Mouse (Mus musculus) heart, postnatal 0 days (tissue): ENCODE measurements around the gene Syne2. TPM values are rescaled to one million over a fixed set of nuclear protein-coding genes. Genes with fewer than 3 reads are reported as not detected.

ENCODE experiments used
- ATAC-seq: fragments of 200-750 bp; cut with Nextera tagmentation; 2 replicates; pipeline ENCODE4 v1.8.0; 2017; ENCODE audit warnings: low read depth, moderate number of reproducible peaks, moderate library complexity; ENCODE audit not compliant: insufficient read depth
- DNase-seq: peaks from one replicate; pipeline ENCODE4 v3.0.0-alpha.2; 2016; ENCODE audit warnings: low spot score
- H3K27ac ChIP-seq: fragments of 300-500 bp; sonication (generic); 2 replicates; pipeline ENCODE4 v1.5.1; 2014; ENCODE audit warnings: low read depth, mild to moderate bottlenecking
- H3K27me3 ChIP-seq: fragments of 300-500 bp; sonication (generic); 2 replicates; pipeline ENCODE4 v1.6.1; 2014; ENCODE audit warnings: low read length, mixed read lengths; ENCODE audit not compliant: control insufficient read depth, insufficient read depth
- H3K36me3 ChIP-seq: fragments of 300-500 bp; sonication (generic); replicated peaks from 2 replicates; pipeline ENCODE4 v1.6.1; 2014; ENCODE audit warnings: low read length, mixed read lengths; ENCODE audit not compliant: control insufficient read depth, insufficient read depth
- H3K4me1 ChIP-seq: fragments of 300-500 bp; sonication (generic); 2 replicates; pipeline ENCODE4 v1.6.1; 2014; ENCODE audit warnings: antibody characterized with exemption; ENCODE audit not compliant: control insufficient read depth, insufficient read depth
- H3K4me2 ChIP-seq: fragments of 300-500 bp; sonication (generic); 2 replicates; pipeline ENCODE4 v1.6.1; 2014; ENCODE audit warnings: low read depth, mild to moderate bottlenecking, low read length, moderate library complexity
- H3K4me3 ChIP-seq: fragments of 300-500 bp; sonication (generic); 2 replicates; pipeline ENCODE4 v1.5.1; 2014; ENCODE audit warnings: low read depth, low read length
- H3K9ac ChIP-seq: fragments of 300-500 bp; sonication (generic); replicated peaks from 2 replicates; pipeline ENCODE4 v1.6.1; 2014; ENCODE audit warnings: low read depth, low read length, mixed read lengths
- H3K9me3 ChIP-seq: fragments of 300-500 bp; sonication (generic); replicated peaks from 2 replicates; pipeline ENCODE4 v1.6.1; 2016; ENCODE audit warnings: low read length; ENCODE audit not compliant: control insufficient read depth
- CTCF ChIP-seq: IDR thresholded peaks from 2 replicates; pipeline ENCODE4 v1.5.1; 2016; ENCODE audit warnings: antibody characterized with exemption, control low read depth, low read depth
- EP300 ChIP-seq: IDR thresholded peaks from 2 replicates; pipeline ENCODE4 v1.6.1; 2016; ENCODE audit warnings: antibody characterized with exemption, low read depth
- WGBS: fragments of 180-500 bp; shearing (Covaris S2); extraction: QIAGEN DNeasy Blood & Tissue Kit; methylation state at CpG from one replicate; pipeline ENCODE4 v1.1.7; 2014; 5-methylcytosine and 5-hydroxymethylcytosine counted together
- polyA plus RNA-seq: library from polyadenylated mRNA; unstranded; fragments of >200 nt; fragmentation: Nextera tagmentation; extraction: Ambion mirVana; gene quantifications from 2 replicates; pipeline ENCODE4 v1.2.1, GENCODE M21; 2015
- total RNA-seq: library from RNA; depleted of rRNA; stranded (reverse); fragments of >200 nt; gene quantifications from 2 replicates; pipeline ENCODE4 v1.2.3, GENCODE M21; 2014; ENCODE audit warnings: low replicate concordance

Syne2 gene
- total and polyA plus RNA-seq, 2 experiments from 2014 or later, result 22.9 to 34.7 TPM

- Histone ChIP-seq H3K36me3 (no peaks in the 10 kb centered on the region), H3K4me2 (no peak overlapping the region), H3K27me3 (no peaks in the 10 kb centered on the region), H3K4me1 (peaks cover 8% of the 10 kb centered on the region; the same call in 1 of the 2 replicates), H3K4me3 (no peak overlapping the region), H3K27ac (no peak overlapping the region), H3K9ac (no peak overlapping the region), H3K9me3 (no peaks in the 10 kb centered on the region)
- 99% methylated on average over 2 of the region's 2 CpGs for WGBS
- DNase-seq (no peak), ATAC-seq (no peak)
- TF ChIP-seq CTCF, result no peak
- TF ChIP-seq EP300, result no peak
Observed at GRCm38 (mm10) chr12:75813766-75814165, 4.2 kb upstream of the Syne2 start.

- Histone ChIP-seq H3K4me3 (no peak overlapping the region), H3K9ac (no peak overlapping the region), H3K4me2 (no peak overlapping the region), H3K27ac (no peak overlapping the region), H3K27me3 (no peaks in the 10 kb centered on the region), H3K4me1 (peaks cover 11% of the 10 kb centered on the region; the same call in 1 of the 2 replicates), H3K9me3 (no peaks in the 10 kb centered on the region), H3K36me3 (no peaks in the 10 kb centered on the region)
- TF ChIP-seq EP300 (no peak), CTCF (no peak)
- WGBS, result 53% methylated on average over 6 of the region's 6 CpGs
- DNase-seq (no peak), ATAC-seq (no peak)
Observed at GRCm38 (mm10) chr12:75814551-75814950, 3.4 kb upstream of the Syne2 start.

GRCm38 (mm10) chr12:75816981-75817856 is 715 bp upstream of the Syne2 start:
- H3K4me1 ChIP-seq, result peaks cover 19% of the 10 kb centered on the region; the same call in 1 of the 2 replicates
- no peaks in the 10 kb centered on the region for H3K36me3 ChIP-seq
- H3K27ac ChIP-seq, result no peak overlapping the region
- H3K4me2 ChIP-seq, result peak overlapping the region; percentile 67
- DNase-seq (no peak), ATAC-seq (no peak)
- H3K9ac ChIP-seq, result peak overlapping the region; percentile 89
- peak overlapping the region; percentile 90 for H3K4me3 ChIP-seq
- TF ChIP-seq EP300 (no peak), CTCF (no peak)
- 11% methylated on average over 25 of the region's 25 CpGs for whole genome bisulfite sequencing
- H3K9me3 ChIP-seq, result no peaks in the 10 kb centered on the region
- no peaks in the 10 kb centered on the region for H3K27me3 ChIP-seq

GRCm38 (mm10) chr12:75818453-75819434 is 810 bp downstream of the Syne2 start:
- Histone ChIP-seq H3K27ac (peak overlapping the region; percentile 83), H3K4me3 (peak overlapping the region; percentile 90), H3K27me3 (no peaks in the 10 kb centered on the region), H3K9ac (peak overlapping the region; percentile 89), H3K36me3 (no peaks in the 10 kb centered on the region), H3K4me1 (peaks cover 24% of the 10 kb centered on the region; the same call in 1 of the 2 replicates), H3K4me2 (peak overlapping the region; percentile 67), H3K9me3 (no peaks in the 10 kb centered on the region)
- TF ChIP-seq CTCF (0 out of 2 replicates have a peak, but pooled peaks have one; percentile 9), EP300 (no peak)
- ATAC-seq, result peak; percentile 79
- peak; percentile 37 for DNase-seq
- under 1% methylated on average over 83 of the region's 93 CpGs for WGBS

- Histone ChIP-seq H3K36me3 (no peaks in the 10 kb centered on the region), H3K4me2 (peak overlapping the region; percentile 67), H3K9ac (peak overlapping the region; percentile 89; the same call in 1 of the 2 replicates), H3K4me1 (peaks cover 24% of the 10 kb centered on the region; the same call in 1 of the 2 replicates), H3K4me3 (peak overlapping the region; percentile 90), H3K9me3 (no peaks in the 10 kb centered on the region), H3K27me3 (no peaks in the 10 kb centered on the region), H3K27ac (peak overlapping the region; percentile 83; the same call in 1 of the 2 replicates)
- 21% methylated on average over 11 of the region's 11 CpGs for WGBS
- DNase-seq, result no peak
- TF ChIP-seq EP300 (no peak), CTCF (no peak)
- no peak for ATAC-seq
Observed at GRCm38 (mm10) chr12:75819481-75819880, 1.5 kb downstream of the Syne2 start.
